Mouse (Mus musculus) liver, embryonic 14.5 days (tissue): ENCODE results near the gene Exoc4. TPM values are rescaled to one million over a fixed set of nuclear protein-coding genes. Genes with fewer than 3 reads are reported as not detected.

Source experiments
- ATAC-seq: fragments of 200-750 bp; cut with Nextera tagmentation; 2 replicates; pipeline ENCODE4 v1.8.0; 2017; ENCODE audit warnings: moderate number of reproducible peaks, mild to moderate bottlenecking, moderate library complexity; ENCODE audit not compliant: insufficient read depth
- DNase-seq, 3 experiments: peaks; one replicate each; pipeline ENCODE4 v3.0.0-alpha.2; 2012 to 2013; ENCODE audit warnings: low read depth in 3 of 3, low spot score in 3 of 3
- H3K27ac ChIP-seq: fragments of 300-500 bp; sonication (generic); 2 replicates; pipeline ENCODE4 v1.5.1; 2014; ENCODE audit warnings: moderate library complexity, mild to moderate bottlenecking, control low read depth, inconsistent platforms
- H3K27me3 ChIP-seq: fragments of 300-500 bp; sonication (generic); 2 replicates; pipeline ENCODE4 v1.6.1; 2014; ENCODE audit warnings: mild to moderate bottlenecking, low read length, moderate library complexity; ENCODE audit not compliant: control insufficient read depth, insufficient read depth
- H3K36me3 ChIP-seq: fragments of 300-500 bp; sonication (generic); replicated peaks from 2 replicates; pipeline ENCODE4 v1.6.1; 2014; ENCODE audit warnings: low read depth; ENCODE audit not compliant: control insufficient read depth, insufficient read depth
- H3K4me1 ChIP-seq, 2 experiments: fragments of 200-500 bp in 1 of 2; fragments of 300-500 bp in 1 of 2; sonication (generic) in 1 of 2; replicated peaks; 2 replicates each; pipeline ENCODE4 v1.6.1; 2012 to 2014; ENCODE audit warnings: antibody characterized with exemption in 1 of 2, inconsistent platforms in 1 of 2, low read length in 1 of 2; ENCODE audit not compliant: control insufficient read depth in 2 of 2, insufficient read depth in 2 of 2
- H3K4me2 ChIP-seq: fragments of 300-500 bp; sonication (generic); 2 replicates; pipeline ENCODE4 v1.6.1; 2014; ENCODE audit warnings: low read depth, mild to moderate bottlenecking, control low read depth, moderate library complexity
- H3K4me3 ChIP-seq, 2 experiments: fragments of 200-500 bp in 1 of 2; fragments of 300-500 bp in 1 of 2; sonication (generic) in 1 of 2; 2 replicates each; pipeline ENCODE4 v1.5.1; 2012 to 2014; ENCODE audit warnings: low read depth in 2 of 2, low read length in 2 of 2, mild to moderate bottlenecking in 2 of 2, control low read depth in 1 of 2, inconsistent platforms in 1 of 2, moderate library complexity in 1 of 2; ENCODE audit not compliant: insufficient read depth in 1 of 2
- H3K9ac ChIP-seq: fragments of 300-500 bp; sonication (generic); replicated peaks from 2 replicates; pipeline ENCODE4 v1.6.1; 2014; ENCODE audit warnings: mild to moderate bottlenecking, control low read depth, moderate library complexity
- H3K9me3 ChIP-seq: fragments of 300-500 bp; sonication (generic); 2 replicates; pipeline ENCODE4 v1.6.1; 2016; ENCODE audit warnings: low read length, mixed read lengths; ENCODE audit not compliant: control insufficient read depth
- CTCF ChIP-seq: IDR thresholded peaks from 2 replicates; pipeline ENCODE4 v1.5.1; 2016; ENCODE audit warnings: antibody characterized with exemption, low read depth, control low read depth
- EP300 ChIP-seq: IDR thresholded peaks from 2 replicates; pipeline ENCODE4 v1.6.1; 2016; ENCODE audit warnings: antibody characterized with exemption, low read depth
- WGBS: fragments of 180-500 bp; shearing (Covaris S2); extraction: QIAGEN DNeasy Blood & Tissue Kit; methylation state at CpG from one replicate; pipeline ENCODE4 v1.1.7; 2014; ENCODE audit not compliant: insufficient replicate concordance; 5-methylcytosine and 5-hydroxymethylcytosine counted together
- polyA plus RNA-seq, 2 experiments: library from polyadenylated mRNA; depleted of rRNA in 1 of 2; stranded (reverse) in 1 of 2; unstranded in 1 of 2; fragments of >200 nt; fragmentation: Nextera tagmentation in 1 of 2; extraction: Ambion mirVana in 1 of 2; gene quantifications; 2 replicates each; pipeline versions ENCODE4 v1.2.1 to v1.2.3; 2012 to 2014

Gene Exoc4
- polyA plus RNA-seq, 2 experiments = 4.9 to 7.0 TPM

DNA sequence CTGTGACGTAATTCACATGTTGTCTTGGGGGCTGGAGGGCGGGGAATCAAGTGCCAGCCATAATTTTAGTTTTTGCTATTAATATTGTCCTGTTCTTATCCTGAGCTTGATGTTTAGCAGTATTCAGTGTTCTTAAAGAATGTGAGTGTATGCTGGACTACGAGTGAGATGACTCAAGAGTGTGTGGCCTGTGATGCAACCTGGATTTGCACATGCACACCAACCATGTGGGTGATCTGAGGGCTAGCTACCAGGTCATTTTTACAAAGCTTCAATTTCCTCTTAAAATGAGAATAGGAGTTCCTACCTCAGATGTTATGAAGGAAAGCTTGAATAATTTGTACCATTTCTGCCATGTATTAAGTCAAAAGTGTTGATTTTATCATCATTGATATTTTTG, 661.8 kb downstream of the Exoc4 start:
- no peaks in the 10 kb centered on the region for H3K4me1 ChIP-seq
- H3K9me3 ChIP-seq = no peaks in the 10 kb centered on the region
- no peaks in the 10 kb centered on the region for H3K36me3 ChIP-seq
- no peak overlapping the region for H3K4me3 ChIP-seq
- DNase-seq = no peak
- ATAC-seq = no peak
- no peak overlapping the region for H3K4me2 ChIP-seq
- H3K27me3 ChIP-seq = no peaks in the 10 kb centered on the region
- WGBS = 50% methylated on average over 3 of the region's 3 CpGs
- H3K27ac ChIP-seq = no peak overlapping the region
- no peak for TF ChIP-seq CTCF
- no peak for TF ChIP-seq EP300
- H3K9ac ChIP-seq = no peak overlapping the region

DNA sequence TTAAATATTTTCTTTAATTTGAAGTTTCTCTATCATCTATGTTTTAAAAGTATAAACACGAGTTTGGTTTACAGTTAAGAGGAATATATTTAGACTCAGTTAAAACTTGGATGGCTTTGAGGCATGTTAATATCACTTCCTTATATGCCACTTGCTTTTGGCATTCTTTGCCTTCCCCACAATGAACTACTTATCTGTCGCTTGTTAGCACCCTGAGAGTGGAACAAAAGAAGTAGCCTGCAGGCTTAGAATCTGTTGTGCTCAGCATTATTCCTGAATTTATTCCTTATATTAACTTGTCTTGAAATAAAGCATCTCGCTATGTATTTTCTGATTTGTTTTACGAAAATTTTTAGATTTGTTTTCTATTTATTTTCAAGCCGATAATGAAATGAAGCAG, 664.2 kb downstream of the Exoc4 start:
- Histone ChIP-seq H3K27ac (no peak overlapping the region), H3K27me3 (no peaks in the 10 kb centered on the region), H3K4me2 (no peak overlapping the region), H3K4me1 (no peaks in the 10 kb centered on the region), H3K9ac (no peak overlapping the region), H3K4me3 (no peak overlapping the region), H3K9me3 (no peaks in the 10 kb centered on the region), H3K36me3 (no peaks in the 10 kb centered on the region)
- DNase-seq (no peak), ATAC-seq (no peak)
- WGBS = 62% methylated on average over 5 of the region's 5 CpGs
- TF ChIP-seq CTCF (no peak), EP300 (no peak)

DNA sequence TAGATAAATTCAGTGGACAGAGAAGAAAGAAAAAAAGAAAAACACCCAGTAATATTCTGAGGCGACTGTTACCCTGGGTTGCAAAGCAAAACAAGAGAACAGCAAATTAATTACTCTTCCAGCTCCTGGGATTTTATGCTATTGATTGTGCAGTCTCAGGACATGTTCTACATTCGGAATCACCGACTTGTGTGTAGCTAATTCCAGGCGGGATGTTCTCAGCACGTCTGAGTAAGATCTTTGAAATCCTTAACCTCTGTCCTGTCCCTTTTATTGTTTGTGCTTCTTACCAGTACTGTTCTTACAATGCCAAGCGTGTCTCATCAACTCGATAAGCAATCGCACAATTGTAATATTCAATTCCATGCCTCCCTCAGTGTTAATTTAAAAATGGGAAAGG, 664.6 kb downstream of the Exoc4 start:
- H3K4me2 ChIP-seq = no peak overlapping the region
- no peak for ATAC-seq
- TF ChIP-seq CTCF (no peak), EP300 (no peak)
- no peak for DNase-seq
- H3K4me1 ChIP-seq = no peaks in the 10 kb centered on the region
- no peaks in the 10 kb centered on the region for H3K36me3 ChIP-seq
- no peak overlapping the region for H3K27ac ChIP-seq
- H3K9ac ChIP-seq = no peak overlapping the region
- no peaks in the 10 kb centered on the region for H3K9me3 ChIP-seq
- WGBS = 76% methylated on average over 8 of the region's 8 CpGs
- no peaks in the 10 kb centered on the region for H3K27me3 ChIP-seq
- H3K4me3 ChIP-seq = no peak overlapping the region

DNA sequence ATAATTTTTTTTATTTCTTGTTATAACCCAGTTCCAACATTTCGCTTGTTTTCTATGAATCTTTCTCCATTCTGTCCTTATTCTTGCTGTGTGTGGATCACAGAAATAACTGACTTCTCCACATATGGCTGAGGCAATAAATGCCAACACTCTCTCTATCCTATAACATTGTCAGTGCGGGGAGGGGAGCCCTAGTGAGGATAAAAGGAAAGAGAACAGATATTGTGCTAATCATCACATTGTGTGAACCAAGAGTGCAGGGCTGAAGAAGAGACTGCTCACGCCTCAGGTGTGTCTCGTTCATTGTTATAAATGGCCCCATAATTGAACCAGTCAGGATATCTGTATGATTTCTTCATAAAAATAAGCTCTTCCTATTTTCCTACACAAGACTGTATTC, 665.1 kb downstream of the Exoc4 start:
- H3K9ac ChIP-seq = no peak overlapping the region
- DNase-seq (no peak), ATAC-seq (no peak)
- H3K27me3 ChIP-seq = no peaks in the 10 kb centered on the region
- no peak overlapping the region for H3K4me2 ChIP-seq
- H3K36me3 ChIP-seq = no peaks in the 10 kb centered on the region
- no peaks in the 10 kb centered on the region for H3K9me3 ChIP-seq
- H3K27ac ChIP-seq = no peak overlapping the region
- H3K4me3 ChIP-seq = no peak overlapping the region
- WGBS = 75% methylated on average over 4 of the region's 4 CpGs
- no peak for TF ChIP-seq CTCF
- no peak for TF ChIP-seq EP300
- H3K4me1 ChIP-seq = no peaks in the 10 kb centered on the region

DNA sequence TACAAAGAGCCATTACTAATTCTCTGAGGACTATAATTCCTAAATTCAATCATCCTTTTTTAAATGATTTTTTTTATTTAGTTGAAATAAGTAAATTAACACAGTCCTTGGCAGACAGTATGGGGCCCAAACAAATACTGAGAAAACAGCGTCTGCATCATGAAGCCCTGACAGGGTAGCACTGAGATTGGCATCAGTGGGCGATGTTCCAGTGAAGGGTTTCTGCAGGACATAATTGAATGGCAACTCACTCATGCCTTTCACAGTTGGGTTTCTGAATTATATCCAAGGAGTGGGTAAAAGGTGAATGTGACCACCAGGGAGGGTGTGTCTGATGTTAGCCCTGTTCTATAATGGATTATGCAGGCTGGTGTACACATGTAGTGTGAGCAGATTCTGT, 674.7 kb downstream of the Exoc4 start:
- Histone ChIP-seq H3K27me3 (no peaks in the 10 kb centered on the region), H3K9ac (no peak overlapping the region), H3K27ac (no peak overlapping the region), H3K4me2 (no peak overlapping the region), H3K9me3 (no peaks in the 10 kb centered on the region), H3K4me3 (no peak overlapping the region), H3K36me3 (no peaks in the 10 kb centered on the region), H3K4me1 (no peaks in the 10 kb centered on the region)
- WGBS = 67% methylated on average over 2 of the region's 2 CpGs
- DNase-seq (no peak), ATAC-seq (no peak)
- no peak for TF ChIP-seq CTCF
- TF ChIP-seq EP300 = no peak
